Mouse (Mus musculus) gastrocnemius, postnatal 25 days (tissue): ENCODE results near the gene Nlrc5. TPM values are rescaled to one million over a fixed set of nuclear protein-coding genes. Genes with fewer than 3 reads are reported as not detected.
"Not testable (repeated sequence)": the region's sequence is repeated elsewhere in the genome, so short reads cannot be mapped to it uniquely, and the experiment has no call there.

Experiments
- DNase-seq: peaks from one replicate; pipeline ENCODE4 v3.0.0; 2022
- long read RNA-seq, 2 experiments: library from polyadenylated mRNA; stranded (forward); transcript quantifications; one replicate each; pipeline ENCODE4 v2.0.0; 2021
- total RNA-seq, 2 experiments: library from RNA; stranded (reverse); gene quantifications; 1 replicate in 1 of 2; 2 replicates in 1 of 2; pipeline ENCODE4 v1.2.3; 2021

The Nlrc5 gene
- total RNA-seq, result 1 to 10 TPM in 1 of 2 experiments, under 1 TPM in 1; 0.20 to 1.3 TPM
- long read RNA-seq, experiment 1, result 0 reads
- long read RNA-seq, experiment 2, result 0 reads

- peak; percentile 69 for DNase-seq
These were observed at the start of gene Nlrc5 for GRCm38 (mm10) chr8:94433981-94434466. Gene Nlrc5 (plus strand): TSS chr8:94434356.

- DNase-seq, result no peak
These were observed 48.5 kb upstream of the Nlrc5 start for GRCm38 (mm10) chr8:94385506-94386213.

GRCm38 (mm10) chr8:94386214-94387026 lies 47.7 kb upstream of the Nlrc5 start, which contains the start of gene Herpud1:
Gene Herpud1 (plus strand): TSS chr8:94386438.
- DNase-seq, result peak; percentile 99

- DNase-seq, result peak; percentile 94
These were observed 47.0 kb upstream of the Nlrc5 start for GRCm38 (mm10) chr8:94387027-94387684.

GRCm38 (mm10) chr8:94387785-94388184 lies 46.4 kb upstream of the Nlrc5 start:
- no peak for DNase-seq

GRCm38 (mm10) chr8:94389531-94389930 lies 44.6 kb upstream of the Nlrc5 start:
- DNase-seq, result no peak

GRCm38 (mm10) chr8:94390429-94390828 lies 43.7 kb upstream of the Nlrc5 start:
- DNase-seq, result no peak

GRCm38 (mm10) chr8:94390910-94391309 lies 43.2 kb upstream of the Nlrc5 start:
- DNase-seq, result no peak

- peak; percentile 46 for DNase-seq
These were observed 42.0 kb upstream of the Nlrc5 start for GRCm38 (mm10) chr8:94392147-94392546.

- no peak for DNase-seq
These were observed 41.5 kb upstream of the Nlrc5 start for GRCm38 (mm10) chr8:94392648-94393047.

- no peak for DNase-seq
These were observed 38.2 kb upstream of the Nlrc5 start for GRCm38 (mm10) chr8:94395851-94396540.

- peak; percentile 46 for DNase-seq
These were observed 37.0 kb upstream of the Nlrc5 start for GRCm38 (mm10) chr8:94396964-94397657.

- DNase-seq, result no peak
These were observed 35.6 kb upstream of the Nlrc5 start for GRCm38 (mm10) chr8:94398587-94398986.

GRCm38 (mm10) chr8:94399361-94399953 lies 34.7 kb upstream of the Nlrc5 start:
- no peak for DNase-seq

GRCm38 (mm10) chr8:94399957-94400356 lies 34.2 kb upstream of the Nlrc5 start:
- DNase-seq, result not testable (repeated sequence)

GRCm38 (mm10) chr8:94408443-94409080 lies 25.6 kb upstream of the Nlrc5 start:
- DNase-seq, result no peak

GRCm38 (mm10) chr8:94409523-94409922 lies 24.6 kb upstream of the Nlrc5 start:
- DNase-seq, result no peak

- no peak for DNase-seq
These were observed 21.6 kb upstream of the Nlrc5 start for GRCm38 (mm10) chr8:94412518-94412917.

GRCm38 (mm10) chr8:94413509-94413908 lies 20.6 kb upstream of the Nlrc5 start:
- DNase-seq, result no peak

- DNase-seq, result no peak
These were observed 18.9 kb upstream of the Nlrc5 start for GRCm38 (mm10) chr8:94415218-94415617.
